17 mouse cellular contexts compared by ENCODE assay signal in the genomic region with DNA sequence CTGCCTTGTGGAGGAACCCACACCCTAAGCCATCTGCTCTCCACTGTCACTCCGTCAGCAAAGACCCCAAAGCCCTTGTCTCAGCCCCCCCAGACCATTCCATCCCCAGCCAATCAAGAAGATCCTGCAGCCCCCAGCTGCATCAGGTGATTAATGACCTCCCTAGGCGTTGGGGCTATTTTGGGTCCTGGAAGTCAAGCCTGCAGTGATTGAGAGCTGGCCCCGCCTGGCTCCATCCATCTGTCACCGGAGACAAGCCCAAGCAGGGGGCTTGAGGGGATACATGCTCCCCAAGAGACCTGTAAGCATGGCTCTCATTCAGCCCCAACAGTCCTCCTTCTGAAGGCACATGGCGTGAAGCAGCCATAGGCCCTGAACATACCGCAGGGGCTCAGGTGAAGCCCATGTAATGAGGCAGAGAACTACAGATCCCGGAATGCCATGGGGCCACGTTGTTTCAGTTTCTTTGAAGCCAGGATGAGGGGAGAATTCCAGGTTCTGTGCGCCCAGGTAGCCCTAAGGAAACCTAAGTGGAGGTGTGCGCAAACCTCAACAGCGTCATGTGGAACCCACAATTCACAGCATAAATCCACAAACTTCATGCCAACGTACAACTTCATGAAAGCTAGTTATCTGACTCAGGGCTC. TPM values are rescaled to one million over a fixed set of nuclear protein-coding genes. Genes with fewer than 3 reads are reported as not detected.
"Had no signal": no experiment of that assay in that cellular context is flagged by ENCODE, and none has a peak within 500 bp of the region (broad histone marks: within the 10 kb centered on the region; RNA-seq: fewer than 3 reads in every experiment).

No protein-coding gene starts in this region.

- H3K4me3 ChIP-seq: limb, embryonic 15.5 days; lung, embryonic 15.5 days had no signal

- H3K36me3 ChIP-seq: limb, embryonic 15.5 days; liver, embryonic 13.5 days; lung, embryonic 15.5 days had no signal

- H3K27ac ChIP-seq: kidney, postnatal 0 days; limb, embryonic 15.5 days; liver, embryonic 13.5 days; lung, embryonic 15.5 days; macrophage had no signal

- H3K9ac ChIP-seq: limb, embryonic 15.5 days; liver, postnatal 0 days; lung, embryonic 15.5 days had no signal

- ATAC-seq: liver, postnatal 0 days had no signal

- H3K9me3 ChIP-seq: limb, embryonic 15.5 days; liver, embryonic 13.5 days; lung, embryonic 15.5 days; megakaryocyte, embryonic 14.5 days had no signal

- DNase-seq: kidney, adult 9 months; kidney, postnatal 36 days; layer of hippocampus, adult 9-11 months; layer of hippocampus, postnatal 36 days; liver, embryonic 13.5 days; liver, postnatal 0 days; lung, postnatal 14 days; midbrain, embryonic 14.5 days; retina, postnatal 1 day; right cerebral cortex, postnatal 4 days; spleen, adult 18-20 months; thymus, postnatal 36 days had no signal

RNA-seq across cellular contexts. Expression of a gene that starts 4.7 kb away (rescaled TPM):
- polyA plus RNA-seq: macrophage had no signal
